Comparison of ENCODE assay signal across 9 mouse cellular contexts in the genomic region with DNA sequence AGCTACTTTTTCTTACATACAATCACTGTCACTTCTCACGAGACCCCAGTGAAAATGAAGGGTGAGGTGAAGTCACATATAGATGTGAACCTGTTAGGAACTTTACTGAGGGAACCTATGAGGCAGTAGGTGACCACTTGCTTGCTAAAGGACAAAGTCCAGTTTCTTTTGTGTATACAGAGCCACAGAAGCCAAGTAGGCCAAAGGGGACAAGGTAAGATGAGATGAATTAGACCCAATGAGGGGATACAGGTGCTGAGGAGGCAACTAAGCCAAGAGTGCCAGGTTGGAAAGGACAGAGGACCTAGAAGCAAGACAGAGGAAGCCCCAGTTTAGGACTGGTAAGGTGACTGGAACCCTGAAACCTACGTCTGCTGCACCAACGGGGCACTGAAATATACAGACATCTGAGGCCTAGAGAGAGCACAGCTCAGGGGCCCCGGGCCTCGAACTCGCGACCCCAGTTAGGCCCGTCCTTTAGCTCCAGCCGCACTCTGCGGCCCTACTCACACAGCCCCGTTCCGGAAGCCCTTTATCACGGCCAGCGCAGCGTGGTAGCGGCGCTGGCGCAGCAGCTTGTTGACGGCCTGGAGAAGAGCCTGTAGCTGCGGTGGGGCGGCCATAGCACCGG. TPM values are rescaled to one million over a fixed set of nuclear protein-coding genes. Genes with fewer than 3 reads are reported as not detected.
DNase-seq lines count a peak whose midpoint lies in the region; ATAC-seq and TF ChIP-seq lines count a peak whose summit lies in the region.
"Had no signal": no experiment of that assay in that cellular context is flagged by ENCODE, and none has a peak within 500 bp of the region (broad histone marks: within the 10 kb centered on the region; RNA-seq: fewer than 3 reads in every experiment).

No protein-coding gene starts in this region.

- DNase-seq in frontal cortex, postnatal 25 days (ENCODE audit: low spot score in 2 of 2): no peak
- no peak for DNase-seq in forebrain, postnatal 0 days
- DNase-seq in liver, embryonic 11.5 days (ENCODE audit: low spot score): no peak
- DNase-seq in c-Kit-positive CD71-positive TER-119-positive erythroid progenitor cells, embryonic 14.5 days (ENCODE audit: low spot score): no peak
- no peak for DNase-seq in right cerebral cortex, postnatal 25 days

- H3K4me3 ChIP-seq in forebrain, postnatal 0 days (ENCODE audit: low read depth, low read length): peak overlapping the region; percentile 55
- peak overlapping the region; percentile 86 for H3K4me3 ChIP-seq in liver, embryonic 11.5 days (ENCODE audit: low read depth, low read length)

- H3K4me1 ChIP-seq in forebrain, postnatal 0 days (ENCODE audit: insufficient read depth): peaks cover 11% of the 10 kb centered on the region; the same call in 1 of the 2 replicates
- H3K4me1 ChIP-seq in liver, embryonic 11.5 days (replicated peaks; ENCODE audit: control insufficient read depth, insufficient read depth, low read length): peaks cover 6% of the 10 kb centered on the region

- H3K4me2 ChIP-seq in forebrain, postnatal 0 days (ENCODE audit: low read depth): peak overlapping the region; percentile 77
- H3K4me2 ChIP-seq in liver, embryonic 11.5 days: peak overlapping the region; percentile 90

- H3K9ac ChIP-seq in forebrain, postnatal 0 days: peak overlapping the region; percentile 62
- peak overlapping the region; percentile 85 for H3K9ac ChIP-seq in liver, embryonic 11.5 days (ENCODE audit: low read depth, low read length)

- peak; percentile 38; the same call in 1 of the 2 replicates for ATAC-seq in frontal cortex, adult (ENCODE audit: low TSS enrichment)
- peak; percentile 40 for ATAC-seq in CD4-positive, CD25-positive, alpha-beta regulatory T cell, adult 4 months
- peak; percentile 42; the same call in 1 of the 2 replicates for ATAC-seq in forebrain, postnatal 0 days
- peak; percentile 51; the same call in 1 of the 2 replicates for ATAC-seq in liver, embryonic 11.5 days (replicated peaks; ENCODE audit: low FRiP score)
- no peak for ATAC-seq in megakaryocyte progenitor cell, adult 5-6 weeks (replicated peaks; ENCODE audit: poor library complexity)

- H3K27me3 ChIP-seq in forebrain, postnatal 0 days (ENCODE audit: insufficient read depth, low read length): no peaks in the 10 kb centered on the region
- H3K27me3 ChIP-seq in liver, embryonic 11.5 days (replicated peaks; ENCODE audit: control insufficient read depth, insufficient read depth, low read length): no peaks in the 10 kb centered on the region

- no peaks in the 10 kb centered on the region for H3K36me3 ChIP-seq in forebrain, postnatal 0 days (ENCODE audit: insufficient read depth)
- no peaks in the 10 kb centered on the region for H3K36me3 ChIP-seq in liver, embryonic 11.5 days (ENCODE audit: control insufficient read depth, insufficient read depth, low read length)

- no peaks in the 10 kb centered on the region for H3K9me3 ChIP-seq in forebrain, postnatal 0 days (ENCODE audit: low read length)
- no peaks in the 10 kb centered on the region for H3K9me3 ChIP-seq in liver, embryonic 11.5 days (ENCODE audit: control insufficient read depth, low read length)

- 16% methylated on average over 22 of the region's 22 CpGs for WGBS in forebrain, postnatal 0 days
- WGBS in liver, embryonic 11.5 days: 11% methylated on average over 22 of the region's 22 CpGs

- H3K27ac ChIP-seq in forebrain, postnatal 0 days (ENCODE audit: low read depth, low read length): 0 out of 2 replicates have a peak overlapping the region, but pooled peaks have one; percentile 16
- peak overlapping the region; percentile 78 for H3K27ac ChIP-seq in liver, embryonic 11.5 days (ENCODE audit: low read depth, low read length)

- TF ChIP-seq CTCF in forebrain, postnatal 0 days (IDR thresholded peaks at IDR 0.05; ENCODE audit: low read depth): no peak

RNA-seq across cellular contexts. Expression of gene Pxmp4, which starts 0.4 kb away (rescaled TPM):
- 10 to 100 TPM; 15.4 to 20.9 TPM for polyA plus RNA-seq in CD4-positive, CD25-positive, alpha-beta regulatory T cell, adult 4 months (2017; shearing (Covaris generic))
- total RNA-seq in forebrain, postnatal 0 days (2014; rRNA removed): 13.2 and 15.0 TPM in 2 replicates
- polyA plus RNA-seq in forebrain, postnatal 0 days (2015; fragmentation: Nextera tagmentation; extraction: Ambion mirVana): 16.6 and 17.9 TPM in 2 replicates
- 25.2 and 25.6 TPM in 2 replicates for polyA plus RNA-seq in liver, embryonic 11.5 days (2014; fragmentation: Nextera tagmentation; extraction: Ambion mirVana)
- total RNA-seq in megakaryocyte progenitor cell, adult 5-6 weeks (2015): 14.6 and 14.9 TPM in 2 replicates
- 9.2 and 10.7 TPM in 2 replicates for total RNA-seq in megakaryocyte progenitor cell, adult 5-6 weeks (2017)

RNA-seq across cellular contexts. Expression of gene Zfp341, which starts 10.0 kb away (rescaled TPM):
- under 1 TPM; 0.39 to 0.93 TPM for polyA plus RNA-seq in CD4-positive, CD25-positive, alpha-beta regulatory T cell, adult 4 months (2017; shearing (Covaris generic))
- 8.8 and 10.2 TPM in 2 replicates for total RNA-seq in forebrain, postnatal 0 days (2014; rRNA removed)
- 1.3 and 1.4 TPM in 2 replicates for polyA plus RNA-seq in forebrain, postnatal 0 days (2015; fragmentation: Nextera tagmentation; extraction: Ambion mirVana)
- polyA plus RNA-seq in liver, embryonic 11.5 days (2014; fragmentation: Nextera tagmentation; extraction: Ambion mirVana): 1.3 and 1.5 TPM in 2 replicates
- total RNA-seq in megakaryocyte progenitor cell, adult 5-6 weeks (2015): 3.3 and 4.0 TPM in 2 replicates
- total RNA-seq in megakaryocyte progenitor cell, adult 5-6 weeks (2017): 1.2 and 2.3 TPM in 2 replicates

RNA-seq across cellular contexts. Expression of gene 4930519P11Rik, which starts 10.1 kb away (rescaled TPM):
- not detected for polyA plus RNA-seq in CD4-positive, CD25-positive, alpha-beta regulatory T cell, adult 4 months (2017; shearing (Covaris generic))
- 1.1 TPM in 1 of 2 replicates, not detected in the other for total RNA-seq in forebrain, postnatal 0 days (2014; rRNA removed)
- 0.64 TPM in 1 of 2 replicates, not detected in the other for polyA plus RNA-seq in forebrain, postnatal 0 days (2015; fragmentation: Nextera tagmentation; extraction: Ambion mirVana)
- polyA plus RNA-seq in liver, embryonic 11.5 days (2014; fragmentation: Nextera tagmentation; extraction: Ambion mirVana): not detected in 2 replicates
- total RNA-seq in megakaryocyte progenitor cell, adult 5-6 weeks (2015): 0.54 TPM in 1 of 2 replicates, not detected in the other
- total RNA-seq in megakaryocyte progenitor cell, adult 5-6 weeks (2017): not detected in 2 replicates
- total RNA-seq: gastrocnemius, postnatal 25 days had no signal

RNA-seq across cellular contexts. Expression of gene E2f1, which starts 33.4 kb away (rescaled TPM):
- polyA plus RNA-seq in CD4-positive, CD25-positive, alpha-beta regulatory T cell, adult 4 months (2017; shearing (Covaris generic)): 1 to 10 TPM in 1 of 2 experiments, under 1 TPM in 1; 0.42 to 1.5 TPM
- 2.8 and 3.0 TPM in 2 replicates for total RNA-seq in forebrain, postnatal 0 days (2014; rRNA removed)
- polyA plus RNA-seq in forebrain, postnatal 0 days (2015; fragmentation: Nextera tagmentation; extraction: Ambion mirVana): 4.7 and 4.9 TPM in 2 replicates
- 12.6 and 14.0 TPM in 2 replicates for polyA plus RNA-seq in liver, embryonic 11.5 days (2014; fragmentation: Nextera tagmentation; extraction: Ambion mirVana)
- 21.2 and 23.7 TPM in 2 replicates for total RNA-seq in megakaryocyte progenitor cell, adult 5-6 weeks (2015)
- 14.1 and 14.2 TPM in 2 replicates for total RNA-seq in megakaryocyte progenitor cell, adult 5-6 weeks (2017)

RNA-seq across cellular contexts. Expression of gene Necab3, which starts 44.4 kb away (rescaled TPM):
- under 1 TPM; 0.30 to 0.47 TPM for polyA plus RNA-seq in CD4-positive, CD25-positive, alpha-beta regulatory T cell, adult 4 months (2017; shearing (Covaris generic))
- total RNA-seq in forebrain, postnatal 0 days (2014; rRNA removed): 14.5 and 16.3 TPM in 2 replicates
- polyA plus RNA-seq in forebrain, postnatal 0 days (2015; fragmentation: Nextera tagmentation; extraction: Ambion mirVana): 14.7 and 17.2 TPM in 2 replicates
- polyA plus RNA-seq in liver, embryonic 11.5 days (2014; fragmentation: Nextera tagmentation; extraction: Ambion mirVana): 1.9 and 2.4 TPM in 2 replicates
- 1.4 and 3.9 TPM in 2 replicates for total RNA-seq in megakaryocyte progenitor cell, adult 5-6 weeks (2015)
- total RNA-seq in megakaryocyte progenitor cell, adult 5-6 weeks (2017): 1.3 and 1.7 TPM in 2 replicates
